Mouse (Mus musculus): ENCODE measurements at regions not wholly inside any gene's neighbourhood (a gene's known extent, or its start where the extent isn't known, plus 50 kb on each side); places are given as distances from the start of the nearest gene placed in this dataset.

- no peak overlapping the region for H3K27ac ChIP-seq (ENCODE audit: control insufficient read depth, insufficient read depth, low read depth, low read length)
Measured at GRCm38 (mm10) chr12:106284814-106285213, 274.8 kb downstream of the Vrk1 start.

DNA sequence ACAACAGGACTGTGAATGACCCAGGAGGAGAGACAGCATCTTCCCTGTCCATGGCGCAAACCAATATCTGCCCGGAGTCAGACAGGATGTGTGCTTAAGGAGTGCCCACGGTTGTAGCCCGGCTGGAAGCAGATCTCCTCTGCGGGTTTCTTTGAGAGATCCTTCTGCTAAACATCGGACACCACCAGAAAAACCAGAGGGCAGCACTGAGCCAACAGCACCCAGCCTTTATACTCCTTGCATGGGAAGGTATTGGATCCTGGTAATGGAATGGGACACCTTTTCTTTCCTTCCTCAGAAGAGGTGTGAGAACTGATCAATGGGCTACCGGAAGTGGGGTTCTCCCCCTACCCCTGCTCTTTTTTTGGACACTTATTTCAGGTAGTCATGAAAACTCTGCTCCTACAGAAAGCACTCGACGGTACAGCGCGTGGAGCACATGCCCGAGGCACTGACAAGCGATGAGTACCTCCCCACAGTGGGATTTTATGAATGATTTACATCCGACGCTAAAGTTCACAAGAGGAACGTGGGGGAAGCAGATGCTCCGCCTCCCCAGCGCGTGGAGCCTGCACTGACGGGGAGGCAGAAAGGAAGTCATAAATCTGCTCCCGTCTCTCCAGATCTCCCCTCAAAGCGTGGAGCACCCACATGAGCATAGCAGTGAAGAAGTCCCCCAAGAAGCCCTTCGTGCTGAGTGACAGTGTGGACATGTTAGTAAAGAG is 278.9 kb downstream of the Vrk1 start:
- TF ChIP-seq POLR2A (IDR thresholded peaks at IDR 0.05; ENCODE audit: control insufficient read depth, low read depth, low read length) (no peak), CTCF (IDR thresholded peaks at IDR 0.05; ENCODE audit: control insufficient read depth, insufficient read depth, insufficient replicate concordance, low read depth, low read length) (no peak)
- Histone ChIP-seq H3K27me3 (ENCODE audit: control insufficient read depth, insufficient read depth, low read length) (no peaks in the 10 kb centered on the region), H3K4me3 (ENCODE audit: control insufficient read depth, low read depth, low read length) (no peak overlapping the region; the same call in 1 of the 2 replicates), H3K27ac (ENCODE audit: control insufficient read depth, insufficient read depth, low read depth, low read length) (no peak overlapping the region), H3K36me3 (ENCODE audit: control insufficient read depth, insufficient read depth, low read length) (no peaks in the 10 kb centered on the region), H3K4me1 (ENCODE audit: control insufficient read depth, insufficient read depth, low read length) (peaks cover 6% of the 10 kb centered on the region)

More at GRCm38 (mm10) chr12:106284814-106285213, 274.8 kb downstream of the Vrk1 start:
- no peaks in the 10 kb centered on the region for H3K36me3 ChIP-seq (ENCODE audit: control insufficient read depth, insufficient read depth, low read length)
- no peaks in the 10 kb centered on the region for H3K27me3 ChIP-seq (ENCODE audit: control insufficient read depth, insufficient read depth, low read length)
- H3K4me1 ChIP-seq (ENCODE audit: control insufficient read depth, insufficient read depth, low read length), result peaks cover 6% of the 10 kb centered on the region
- no peak overlapping the region for H3K4me3 ChIP-seq (ENCODE audit: control insufficient read depth, low read depth, low read length)
- TF ChIP-seq POLR2A (IDR thresholded peaks at IDR 0.05; ENCODE audit: control insufficient read depth, low read depth, low read length) (no peak), CTCF (IDR thresholded peaks at IDR 0.05; ENCODE audit: control insufficient read depth, insufficient read depth, insufficient replicate concordance, low read depth, low read length) (no peak)

- no peak overlapping the region for H3K4me3 ChIP-seq (ENCODE audit: control insufficient read depth, low read depth, low read length)
- no peak for TF ChIP-seq CTCF (IDR thresholded peaks at IDR 0.05; ENCODE audit: control insufficient read depth, insufficient read depth, insufficient replicate concordance, low read depth, low read length)
- no peak for TF ChIP-seq POLR2A (IDR thresholded peaks at IDR 0.05; ENCODE audit: control insufficient read depth, low read depth, low read length)
- no peaks in the 10 kb centered on the region for H3K36me3 ChIP-seq (ENCODE audit: control insufficient read depth, insufficient read depth, low read length)
- no peaks in the 10 kb centered on the region for H3K27me3 ChIP-seq (ENCODE audit: control insufficient read depth, insufficient read depth, low read length)
- no peak overlapping the region for H3K27ac ChIP-seq (ENCODE audit: control insufficient read depth, insufficient read depth, low read depth, low read length)
- peaks cover 6% of the 10 kb centered on the region for H3K4me1 ChIP-seq (ENCODE audit: control insufficient read depth, insufficient read depth, low read length)
Measured at GRCm38 (mm10) chr12:106291476-106292046, 281.5 kb downstream of the Vrk1 start.

GRCm38 (mm10) chr12:106293117-106293516 is 283.1 kb downstream of the Vrk1 start:
- TF ChIP-seq POLR2A (IDR thresholded peaks at IDR 0.05; ENCODE audit: control insufficient read depth, low read depth, low read length), result no peak
- no peak for TF ChIP-seq CTCF (IDR thresholded peaks at IDR 0.05; ENCODE audit: control insufficient read depth, insufficient read depth, insufficient replicate concordance, low read depth, low read length)
- Histone ChIP-seq H3K4me1 (ENCODE audit: control insufficient read depth, insufficient read depth, low read length) (peaks cover 6% of the 10 kb centered on the region), H3K27me3 (ENCODE audit: control insufficient read depth, insufficient read depth, low read length) (no peaks in the 10 kb centered on the region), H3K36me3 (ENCODE audit: control insufficient read depth, insufficient read depth, low read length) (no peaks in the 10 kb centered on the region), H3K27ac (ENCODE audit: control insufficient read depth, insufficient read depth, low read depth, low read length) (no peak overlapping the region), H3K4me3 (ENCODE audit: control insufficient read depth, low read depth, low read length) (no peak overlapping the region)

- H3K27ac ChIP-seq (ENCODE audit: control insufficient read depth, insufficient read depth, low read depth, low read length), result no peak overlapping the region
- no peaks in the 10 kb centered on the region for H3K4me1 ChIP-seq (ENCODE audit: control insufficient read depth, insufficient read depth, low read length)
- H3K36me3 ChIP-seq (ENCODE audit: control insufficient read depth, insufficient read depth, low read length), result no peaks in the 10 kb centered on the region
- no peaks in the 10 kb centered on the region for H3K27me3 ChIP-seq (ENCODE audit: control insufficient read depth, insufficient read depth, low read length)
- H3K4me3 ChIP-seq (ENCODE audit: control insufficient read depth, low read depth, low read length), result no peak overlapping the region
- no peak for TF ChIP-seq CTCF (IDR thresholded peaks at IDR 0.05; ENCODE audit: control insufficient read depth, insufficient read depth, insufficient replicate concordance, low read depth, low read length)
- TF ChIP-seq POLR2A (IDR thresholded peaks at IDR 0.05; ENCODE audit: control insufficient read depth, low read depth, low read length), result no peak
Measured at GRCm38 (mm10) chr12:106295596-106295995, 285.6 kb downstream of the Vrk1 start.

DNA sequence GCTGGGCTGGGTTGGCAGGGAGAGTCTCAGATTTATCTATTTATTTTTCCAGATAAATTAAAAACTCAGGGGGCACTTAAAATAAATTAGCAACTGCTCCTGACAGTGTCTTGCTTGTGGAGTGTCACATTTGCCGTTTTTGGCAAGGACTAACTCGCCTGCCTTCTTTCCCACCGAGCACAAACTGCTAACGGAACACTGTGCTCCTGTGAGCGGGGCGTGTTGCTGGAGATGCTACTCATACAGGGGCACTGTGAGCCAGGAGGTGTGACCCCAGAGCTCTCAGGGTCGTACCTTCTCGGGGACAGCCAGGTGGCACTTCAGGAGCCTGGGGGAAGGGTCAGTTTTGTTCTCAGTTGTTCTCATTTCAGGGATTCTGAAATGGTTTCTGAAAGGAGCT is 292.6 kb downstream of the Vrk1 start:
- Histone ChIP-seq H3K27me3 (ENCODE audit: control insufficient read depth, insufficient read depth, low read length) (no peaks in the 10 kb centered on the region), H3K4me1 (ENCODE audit: control insufficient read depth, insufficient read depth, low read length) (no peaks in the 10 kb centered on the region), H3K36me3 (ENCODE audit: control insufficient read depth, insufficient read depth, low read length) (no peaks in the 10 kb centered on the region)

DNA sequence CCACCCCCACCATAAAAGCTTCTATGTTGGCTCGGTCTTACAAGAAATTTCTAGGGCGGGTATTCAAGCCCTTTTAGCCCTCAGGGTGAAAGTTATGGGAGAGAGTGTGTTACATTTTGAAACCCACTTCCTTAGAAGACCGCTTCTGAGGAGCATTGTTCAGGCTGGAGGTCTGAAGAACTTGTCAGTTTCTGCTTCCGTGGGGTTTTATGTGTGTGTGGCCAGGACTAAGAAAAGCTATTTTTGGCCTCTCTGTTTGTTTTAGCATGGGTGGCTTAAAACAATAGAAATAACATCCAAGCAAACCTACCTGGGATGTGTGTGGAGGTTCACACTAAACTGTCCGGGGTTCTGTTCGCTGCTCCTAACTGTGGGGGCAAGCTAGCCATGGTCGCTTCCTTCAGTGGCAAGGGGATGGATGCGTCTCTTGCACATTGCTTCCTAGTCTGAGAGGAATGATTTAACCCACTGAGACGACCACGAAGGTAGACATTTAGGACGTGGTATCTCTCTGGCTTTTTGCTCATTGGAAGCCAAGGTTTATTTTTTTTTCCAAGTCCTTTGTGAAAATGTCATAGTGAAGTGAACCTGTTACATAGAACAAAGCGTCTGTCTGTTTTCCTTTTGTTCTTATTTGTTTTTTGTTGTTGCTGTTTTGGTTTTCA is 298.4 kb downstream of the Vrk1 start:
- Histone ChIP-seq H3K4me3 (ENCODE audit: control insufficient read depth, low read depth, low read length) (no peak overlapping the region), H3K27me3 (ENCODE audit: control insufficient read depth, insufficient read depth, low read length) (no peaks in the 10 kb centered on the region; the same call in 1 of the 2 replicates), H3K36me3 (ENCODE audit: control insufficient read depth, insufficient read depth, low read length) (no peaks in the 10 kb centered on the region), H3K27ac (ENCODE audit: control insufficient read depth, insufficient read depth, low read depth, low read length) (no peak overlapping the region), H3K4me1 (ENCODE audit: control insufficient read depth, insufficient read depth, low read length) (peaks cover 8% of the 10 kb centered on the region)
- TF ChIP-seq CTCF (IDR thresholded peaks at IDR 0.05; ENCODE audit: control insufficient read depth, insufficient read depth, insufficient replicate concordance, low read depth, low read length) (no peak), POLR2A (IDR thresholded peaks at IDR 0.05; ENCODE audit: control insufficient read depth, low read depth, low read length) (no peak)

More for the DNA sequence above, 292.6 kb downstream of the Vrk1 start:
- Histone ChIP-seq H3K4me3 (ENCODE audit: control insufficient read depth, low read depth, low read length) (no peak overlapping the region), H3K27ac (ENCODE audit: control insufficient read depth, insufficient read depth, low read depth, low read length) (no peak overlapping the region)
- TF ChIP-seq POLR2A (IDR thresholded peaks at IDR 0.05; ENCODE audit: control insufficient read depth, low read depth, low read length) (no peak), CTCF (IDR thresholded peaks at IDR 0.05; ENCODE audit: control insufficient read depth, insufficient read depth, insufficient replicate concordance, low read depth, low read length) (no peak)

Measured in testis, adult 2 months (tissue).